Mouse (Mus musculus): ENCODE data around the gene Chdh. TPM values are rescaled to one million over a fixed set of nuclear protein-coding genes. Genes with fewer than 3 reads are reported as not detected.

Chdh gene
- polyA plus RNA-seq (2012; rRNA removed): 1.9 and 2.3 TPM in 2 replicates

DNA sequence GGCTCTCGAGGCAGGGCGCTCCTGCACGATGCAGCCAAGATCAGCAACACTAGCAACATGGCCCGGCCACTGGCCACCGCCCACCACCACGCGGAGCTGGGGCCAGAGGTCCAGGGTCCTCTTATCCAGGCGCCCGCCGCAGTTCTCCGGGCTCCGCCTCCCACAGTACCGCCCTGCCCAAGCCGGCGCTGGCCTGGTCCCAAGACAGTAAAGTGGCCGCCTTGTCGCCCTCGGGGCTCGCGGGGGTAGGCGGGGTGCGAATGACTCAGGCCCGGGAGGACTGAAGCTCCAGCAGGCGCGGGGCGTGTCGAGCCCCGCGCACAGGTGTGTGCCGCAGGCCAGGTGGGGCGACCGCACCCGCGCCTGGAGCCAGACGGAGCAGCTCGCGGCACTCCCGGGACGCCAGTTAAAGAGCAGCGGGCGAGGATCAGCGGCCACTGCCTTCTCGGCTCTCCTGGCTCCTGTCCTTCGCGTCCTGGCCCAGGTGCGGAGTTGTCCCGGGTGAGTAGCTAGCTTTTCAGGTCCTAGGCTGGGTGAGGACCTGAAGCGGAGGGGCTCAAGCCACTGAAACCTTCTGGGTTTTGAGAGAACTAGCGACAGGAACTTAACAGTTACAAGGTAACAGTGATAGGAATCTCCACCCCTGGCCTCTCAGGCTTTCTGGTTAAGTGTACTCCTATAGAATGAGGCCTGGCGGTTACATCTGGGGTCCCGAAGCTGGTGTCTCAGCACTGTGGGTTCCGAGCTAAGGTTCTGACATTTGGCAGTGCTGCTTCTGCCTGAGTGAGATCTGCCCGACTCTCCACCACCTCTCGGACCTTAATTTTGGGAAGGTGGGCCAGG lies at the start of gene Chdh, which contains the start of gene Il17rb:
TSS of gene Chdh (plus strand) at position 291 of the 843 bp plus-strand sequence.
TSS of gene Il17rb (minus strand) at position 164 of the 843 bp plus-strand sequence.

DNA sequence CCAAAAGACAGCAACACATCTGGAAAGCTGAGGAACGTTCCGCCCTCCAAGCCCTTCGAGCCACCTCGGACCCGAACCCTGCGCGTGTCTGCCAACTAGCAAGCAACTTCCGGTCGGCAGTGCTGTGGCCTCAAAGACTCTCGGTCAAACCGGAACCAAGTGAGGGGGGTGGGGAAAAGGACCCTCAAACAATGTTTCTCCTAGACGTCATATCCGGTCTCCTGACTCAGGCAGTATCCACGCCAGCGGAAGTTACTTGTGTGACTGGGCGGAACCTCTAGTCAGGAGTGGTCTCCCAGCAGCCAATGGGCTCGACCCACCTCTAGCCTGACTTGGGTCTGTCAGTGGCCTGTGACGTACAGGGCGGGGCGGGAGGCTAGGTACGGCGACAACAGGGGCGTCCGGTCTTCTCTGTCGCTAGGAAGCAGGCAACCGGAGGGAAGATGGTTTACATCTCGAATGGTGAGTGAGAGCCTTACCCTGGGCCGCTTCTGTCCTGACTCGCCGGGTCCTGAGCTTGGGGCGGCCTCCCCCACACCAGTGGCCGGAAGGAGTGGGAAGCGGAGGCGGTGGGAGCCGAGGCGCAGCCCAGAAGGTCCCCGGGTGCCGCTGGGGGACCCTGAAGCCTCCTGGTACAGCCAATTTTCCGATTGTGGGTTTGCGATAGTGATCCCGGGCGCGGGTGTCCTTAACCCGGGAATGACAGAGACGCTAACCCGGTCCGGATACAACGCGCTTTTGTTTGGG lies 40.6 kb upstream of the Chdh start, which contains the start of gene Selenok:
TSS of gene Selenok (plus strand) at position 234 of the 747 bp plus-strand sequence.

DNA sequence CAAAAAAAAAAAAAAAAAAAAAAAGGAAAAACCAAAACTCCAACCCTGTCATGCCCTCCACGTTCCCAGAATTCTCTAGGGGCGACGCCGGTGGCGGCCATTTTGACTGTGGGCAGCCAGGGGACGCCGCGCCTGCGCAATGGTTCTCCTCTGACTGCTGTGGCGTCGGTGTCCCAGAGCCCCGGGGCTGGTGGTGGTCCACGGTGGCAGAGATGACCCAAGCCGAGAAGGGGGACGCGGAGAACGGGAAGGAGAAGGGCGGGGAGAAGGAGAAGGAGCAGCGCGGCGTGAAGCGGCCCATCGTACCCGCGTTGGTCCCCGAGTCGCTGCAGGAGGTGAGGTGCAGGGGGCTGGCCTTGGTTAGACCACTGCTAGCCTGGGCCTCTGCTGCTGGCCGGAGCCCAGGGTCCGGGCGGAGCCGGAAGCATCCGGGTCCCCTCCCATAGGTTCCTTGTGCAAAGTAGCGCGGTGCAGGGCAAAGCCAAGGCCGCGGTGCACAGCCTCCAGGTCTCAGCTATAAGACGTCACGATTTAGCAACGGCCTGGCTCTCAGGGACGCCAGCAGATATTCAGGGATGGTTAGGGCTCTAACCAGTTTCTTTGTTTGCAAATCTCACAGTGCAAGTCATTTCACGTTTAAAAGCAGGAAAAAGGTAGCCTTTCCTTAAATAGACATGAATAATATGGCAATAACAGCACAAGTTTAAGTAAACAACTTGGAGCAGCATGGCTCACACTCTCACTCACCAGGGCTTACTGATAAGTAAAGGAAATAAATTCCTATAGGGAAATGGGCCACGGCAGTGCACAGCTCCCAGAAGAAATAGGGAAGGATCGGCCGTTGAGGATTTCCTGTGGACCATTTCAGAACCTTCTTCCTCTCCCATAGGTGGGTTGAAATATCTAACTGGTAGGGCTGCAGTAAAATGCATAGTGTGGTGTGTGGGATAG lies 30.3 kb upstream of the Chdh start, which contains the start of gene Actr8:
TSS of gene Actr8 (plus strand) at position 84 of the 951 bp plus-strand sequence.

Other genes starting within 250 kb of the Chdh start
- gene Selenok, start 40.7 kb upstream of the Chdh start, polyA plus RNA-seq (2012; rRNA removed): 60.5 and 65.1 TPM in 2 replicates
- gene Actr8, start 30.7 kb upstream of the Chdh start, polyA plus RNA-seq (2012; rRNA removed): 11.9 and 12.8 TPM in 2 replicates
- 0.87 and 1.2 TPM in 2 replicates for gene Il17rb, start 127 bp upstream of the Chdh start, polyA plus RNA-seq (2012; rRNA removed)

Data from liver, embryonic 14 days (tissue).